Mouse (Mus musculus): ENCODE data around the gene Esr1. TPM values are rescaled to one million over a fixed set of nuclear protein-coding genes. Genes with fewer than 3 reads are reported as not detected.

Gene Esr1
- polyA plus RNA-seq, 2 experiments, result 0.79 to 1.1 TPM

GRCm38 (mm10) chr10:4924391-4924790 is 313.0 kb downstream of the Esr1 start:
- no peak overlapping the region for H3K9ac ChIP-seq (ENCODE audit: low read depth, low read length, severe bottlenecking)

GRCm38 (mm10) chr10:4943148-4943547 is 331.8 kb downstream of the Esr1 start:
- Histone ChIP-seq H3K4me1 (ENCODE audit: control insufficient read depth, insufficient read depth, low read length) (no peaks in the 10 kb centered on the region), H3K9me3 (ENCODE audit: control insufficient read depth, low read length) (no peaks in the 10 kb centered on the region), H3K9ac (ENCODE audit: low read depth, low read length, severe bottlenecking) (no peak overlapping the region), H3K36me3 (ENCODE audit: control insufficient read depth, insufficient read depth, low read length) (no peaks in the 10 kb centered on the region), H3K27ac (replicated peaks; ENCODE audit: low read depth, low read length) (no peak overlapping the region), H3K4me3 (replicated peaks; ENCODE audit: low read length) (no peak overlapping the region), H3K4me2 (replicated peaks; ENCODE audit: low read depth, low read length, severe bottlenecking) (no peak overlapping the region), H3K27me3 (ENCODE audit: control insufficient read depth, insufficient read depth, low read length) (no peaks in the 10 kb centered on the region)
- TF ChIP-seq POLR2A (IDR thresholded peaks at IDR 0.05; ENCODE audit: borderline replicate concordance, extremely low read depth, insufficient read depth, insufficient read length), result no peak
- DNase-seq (ENCODE audit: low spot score), result no peak
- WGBS, result 85% methylated on average over 5 of the region's 5 CpGs
- no peak for ATAC-seq (ENCODE audit: low FRiP score, low read depth)

More at GRCm38 (mm10) chr10:4924391-4924790, 313.0 kb downstream of the Esr1 start:
- Histone ChIP-seq H3K4me1 (ENCODE audit: control insufficient read depth, insufficient read depth, low read length) (no peaks in the 10 kb centered on the region), H3K9me3 (ENCODE audit: control insufficient read depth, low read length) (no peaks in the 10 kb centered on the region), H3K36me3 (ENCODE audit: control insufficient read depth, insufficient read depth, low read length) (no peaks in the 10 kb centered on the region), H3K27ac (replicated peaks; ENCODE audit: low read depth, low read length) (no peak overlapping the region), H3K27me3 (ENCODE audit: control insufficient read depth, insufficient read depth, low read length) (no peaks in the 10 kb centered on the region), H3K4me3 (replicated peaks; ENCODE audit: low read length) (no peak overlapping the region), H3K4me2 (replicated peaks; ENCODE audit: low read depth, low read length, severe bottlenecking) (no peak overlapping the region)
- 77% methylated on average over 2 of the region's 2 CpGs for WGBS
- TF ChIP-seq POLR2A (IDR thresholded peaks at IDR 0.05; ENCODE audit: borderline replicate concordance, extremely low read depth, insufficient read depth, insufficient read length), result no peak
- ATAC-seq (ENCODE audit: low FRiP score, low read depth) (no peak), DNase-seq (ENCODE audit: low spot score) (no peak)

GRCm38 (mm10) chr10:4944725-4945124 is 333.3 kb downstream of the Esr1 start:
- no peak overlapping the region for H3K4me2 ChIP-seq (replicated peaks; ENCODE audit: low read depth, low read length, severe bottlenecking)
- no peak overlapping the region for H3K4me3 ChIP-seq (replicated peaks; ENCODE audit: low read length)
- no peaks in the 10 kb centered on the region for H3K9me3 ChIP-seq (ENCODE audit: control insufficient read depth, low read length)
- H3K4me1 ChIP-seq (ENCODE audit: control insufficient read depth, insufficient read depth, low read length), result no peaks in the 10 kb centered on the region
- ATAC-seq (ENCODE audit: low FRiP score, low read depth) (no peak), DNase-seq (ENCODE audit: low spot score) (no peak)
- no peaks in the 10 kb centered on the region for H3K27me3 ChIP-seq (ENCODE audit: control insufficient read depth, insufficient read depth, low read length)
- 52% methylated on average over 2 of the region's 2 CpGs for WGBS
- no peaks in the 10 kb centered on the region for H3K36me3 ChIP-seq (ENCODE audit: control insufficient read depth, insufficient read depth, low read length)
- TF ChIP-seq POLR2A (IDR thresholded peaks at IDR 0.05; ENCODE audit: borderline replicate concordance, extremely low read depth, insufficient read depth, insufficient read length), result no peak
- no peak overlapping the region for H3K9ac ChIP-seq (ENCODE audit: low read depth, low read length, severe bottlenecking)
- H3K27ac ChIP-seq (replicated peaks; ENCODE audit: low read depth, low read length), result no peak overlapping the region

- Histone ChIP-seq H3K9ac (ENCODE audit: low read depth, low read length, severe bottlenecking) (no peak overlapping the region), H3K4me2 (replicated peaks; ENCODE audit: low read depth, low read length, severe bottlenecking) (no peak overlapping the region), H3K4me3 (replicated peaks; ENCODE audit: low read length) (no peak overlapping the region), H3K27me3 (ENCODE audit: control insufficient read depth, insufficient read depth, low read length) (no peaks in the 10 kb centered on the region), H3K4me1 (ENCODE audit: control insufficient read depth, insufficient read depth, low read length) (no peaks in the 10 kb centered on the region), H3K27ac (replicated peaks; ENCODE audit: low read depth, low read length) (no peak overlapping the region), H3K9me3 (ENCODE audit: control insufficient read depth, low read length) (no peaks in the 10 kb centered on the region), H3K36me3 (ENCODE audit: control insufficient read depth, insufficient read depth, low read length) (no peaks in the 10 kb centered on the region)
- no peak for ATAC-seq (ENCODE audit: low FRiP score, low read depth)
- no peak for DNase-seq (ENCODE audit: low spot score)
- TF ChIP-seq POLR2A (IDR thresholded peaks at IDR 0.05; ENCODE audit: borderline replicate concordance, extremely low read depth, insufficient read depth, insufficient read length), result no peak
- WGBS, result 33% methylated on average over 1 of the region's 1 CpGs
Observed at GRCm38 (mm10) chr10:4965768-4966167, 354.4 kb downstream of the Esr1 start.

GRCm38 (mm10) chr10:4971156-4971555 is 359.8 kb downstream of the Esr1 start:
- Histone ChIP-seq H3K27me3 (ENCODE audit: control insufficient read depth, insufficient read depth, low read length) (no peaks in the 10 kb centered on the region), H3K4me3 (replicated peaks; ENCODE audit: low read length) (no peak overlapping the region), H3K27ac (replicated peaks; ENCODE audit: low read depth, low read length) (no peak overlapping the region), H3K9me3 (ENCODE audit: control insufficient read depth, low read length) (no peaks in the 10 kb centered on the region), H3K4me2 (replicated peaks; ENCODE audit: low read depth, low read length, severe bottlenecking) (no peak overlapping the region), H3K36me3 (ENCODE audit: control insufficient read depth, insufficient read depth, low read length) (no peaks in the 10 kb centered on the region), H3K4me1 (ENCODE audit: control insufficient read depth, insufficient read depth, low read length) (peaks cover 6% of the 10 kb centered on the region; the same call in 1 of the 2 replicates), H3K9ac (ENCODE audit: low read depth, low read length, severe bottlenecking) (no peak overlapping the region)
- ATAC-seq (ENCODE audit: low FRiP score, low read depth), result no peak
- no peak for DNase-seq (ENCODE audit: low spot score)
- WGBS, result 71% methylated on average over 7 of the region's 7 CpGs
- TF ChIP-seq POLR2A (IDR thresholded peaks at IDR 0.05; ENCODE audit: borderline replicate concordance, extremely low read depth, insufficient read depth, insufficient read length), result no peak

GRCm38 (mm10) chr10:4971586-4971985 is 360.2 kb downstream of the Esr1 start:
- no peak overlapping the region for H3K4me3 ChIP-seq (replicated peaks; ENCODE audit: low read length)

More at GRCm38 (mm10) chr10:4971586-4971985, 360.2 kb downstream of the Esr1 start:
- no peak overlapping the region for H3K9ac ChIP-seq (ENCODE audit: low read depth, low read length, severe bottlenecking)
- peaks cover 6% of the 10 kb centered on the region; the same call in 1 of the 2 replicates for H3K4me1 ChIP-seq (ENCODE audit: control insufficient read depth, insufficient read depth, low read length)
- TF ChIP-seq POLR2A (IDR thresholded peaks at IDR 0.05; ENCODE audit: borderline replicate concordance, extremely low read depth, insufficient read depth, insufficient read length), result no peak
- H3K9me3 ChIP-seq (ENCODE audit: control insufficient read depth, low read length), result no peaks in the 10 kb centered on the region
- no peak overlapping the region for H3K4me2 ChIP-seq (replicated peaks; ENCODE audit: low read depth, low read length, severe bottlenecking)
- no peak overlapping the region for H3K27ac ChIP-seq (replicated peaks; ENCODE audit: low read depth, low read length)
- DNase-seq (ENCODE audit: low spot score) (no peak), ATAC-seq (ENCODE audit: low FRiP score, low read depth) (no peak)
- H3K27me3 ChIP-seq (ENCODE audit: control insufficient read depth, insufficient read depth, low read length), result no peaks in the 10 kb centered on the region
- H3K36me3 ChIP-seq (ENCODE audit: control insufficient read depth, insufficient read depth, low read length), result no peaks in the 10 kb centered on the region

Data from limb, embryonic 14.5 days (tissue).